Mouse (Mus musculus) stomach, embryonic 15.5 days (tissue): Measurements from ENCODE around the gene D330020A13Rik. TPM values are rescaled to one million over a fixed set of nuclear protein-coding genes. Genes with fewer than 3 reads are reported as not detected.
A peak's percentile ranks its signal among the peaks of the same experiment; 100 is the strongest.
"Not testable (repeated sequence)": the region's sequence is repeated elsewhere in the genome, so short reads cannot be mapped to it uniquely, and the experiment has no call there.

Experiments used
- ATAC-seq: fragments of 200-750 bp; cut with Nextera tagmentation; 2 replicates; pipeline ENCODE4 v1.8.0; 2017; ENCODE audit warnings: low read depth, moderate number of reproducible peaks, moderate TSS enrichment; ENCODE audit not compliant: insufficient read depth, low FRiP score
- H3K27ac ChIP-seq: fragments of 300-500 bp; sonication (generic); 2 replicates; pipeline ENCODE4 v1.5.1; 2015; ENCODE audit warnings: mild to moderate bottlenecking, inconsistent platforms
- H3K27me3 ChIP-seq: fragments of 300-500 bp; sonication (generic); replicated peaks from 2 replicates; pipeline ENCODE4 v1.6.1; 2015; ENCODE audit warnings: inconsistent platforms
- H3K36me3 ChIP-seq: fragments of 300-500 bp; sonication (generic); 2 replicates; pipeline ENCODE4 v1.6.1; 2015; ENCODE audit warnings: inconsistent platforms
- H3K4me1 ChIP-seq: fragments of 300-500 bp; sonication (generic); 2 replicates; pipeline ENCODE4 v1.6.1; 2015; ENCODE audit warnings: inconsistent platforms
- H3K4me2 ChIP-seq: fragments of 300-500 bp; sonication (generic); 2 replicates; pipeline ENCODE4 v1.6.1; 2015; ENCODE audit warnings: mild to moderate bottlenecking, inconsistent platforms
- H3K4me3 ChIP-seq: fragments of 300-500 bp; sonication (generic); replicated peaks from 2 replicates; pipeline ENCODE4 v1.5.1; 2015; ENCODE audit warnings: inconsistent platforms
- H3K9ac ChIP-seq: fragments of 300-500 bp; sonication (generic); 2 replicates; pipeline ENCODE4 v1.6.1; 2015; ENCODE audit warnings: inconsistent platforms
- H3K9me3 ChIP-seq: fragments of 300-500 bp; sonication (generic); 2 replicates; pipeline ENCODE4 v1.6.1; 2016; ENCODE audit warnings: inconsistent platforms
- WGBS: fragments of 180-500 bp; shearing (Covaris S2); methylation state at CpG from one replicate; pipeline ENCODE4 v1.1.7; 2015; 5-methylcytosine and 5-hydroxymethylcytosine counted together
- polyA plus RNA-seq: library from polyadenylated mRNA; unstranded; fragments of >200 nt; fragmentation: Nextera tagmentation; extraction: Ambion mirVana; gene quantifications from 2 replicates; pipeline ENCODE4 v1.2.1, GENCODE M21; 2015

D330020A13Rik gene
- polyA plus RNA-seq, 1 experiment from 2014 or later, result 0.21 TPM

GRCm38 (mm10) chr6:120263608-120264007 lies 30.6 kb upstream of the D330020A13Rik start:
- H3K27me3 ChIP-seq, result no peaks in the 10 kb centered on the region
- 69% methylated on average over 7 of the region's 7 CpGs for WGBS
- H3K27ac ChIP-seq, result no peak overlapping the region
- H3K4me1 ChIP-seq, result no peaks in the 10 kb centered on the region; the same call in 1 of the 2 replicates
- H3K9me3 ChIP-seq, result no peaks in the 10 kb centered on the region
- H3K9ac ChIP-seq, result no peak overlapping the region
- H3K36me3 ChIP-seq, result no peaks in the 10 kb centered on the region
- H3K4me2 ChIP-seq, result no peak overlapping the region
- no peak for ATAC-seq
- no peak overlapping the region for H3K4me3 ChIP-seq

GRCm38 (mm10) chr6:120264151-120264550 lies 30.0 kb upstream of the D330020A13Rik start:
- no peak overlapping the region for H3K9ac ChIP-seq
- ATAC-seq, result no peak

GRCm38 (mm10) chr6:120274181-120274580 lies 20.0 kb upstream of the D330020A13Rik start:
- ATAC-seq, result no peak
- Histone ChIP-seq H3K27ac (no peak overlapping the region), H3K4me3 (no peak overlapping the region), H3K9me3 (no peaks in the 10 kb centered on the region), H3K27me3 (no peaks in the 10 kb centered on the region), H3K4me2 (no peak overlapping the region), H3K9ac (no peak overlapping the region), H3K36me3 (no peaks in the 10 kb centered on the region), H3K4me1 (no peaks in the 10 kb centered on the region)
- 72% methylated on average over 8 of the region's 8 CpGs for WGBS

More at GRCm38 (mm10) chr6:120264151-120264550, 30.0 kb upstream of the D330020A13Rik start:
- no peak overlapping the region for H3K27ac ChIP-seq
- H3K4me1 ChIP-seq, result no peaks in the 10 kb centered on the region; the same call in 1 of the 2 replicates
- H3K36me3 ChIP-seq, result no peaks in the 10 kb centered on the region
- 31% methylated on average over 6 of the region's 6 CpGs for WGBS
- H3K9me3 ChIP-seq, result no peaks in the 10 kb centered on the region
- H3K4me2 ChIP-seq, result no peak overlapping the region
- H3K4me3 ChIP-seq, result no peak overlapping the region
- no peaks in the 10 kb centered on the region for H3K27me3 ChIP-seq

- Histone ChIP-seq H3K36me3 (no peaks in the 10 kb centered on the region), H3K4me3 (no peak overlapping the region), H3K27ac (no peak overlapping the region), H3K4me2 (no peak overlapping the region), H3K4me1 (no peaks in the 10 kb centered on the region), H3K9me3 (no peaks in the 10 kb centered on the region), H3K27me3 (no peaks in the 10 kb centered on the region), H3K9ac (no peak overlapping the region)
- WGBS, result 45% methylated on average over 4 of the region's 4 CpGs
- no peak for ATAC-seq
Observed at GRCm38 (mm10) chr6:120274887-120275286, 19.3 kb upstream of the D330020A13Rik start.

GRCm38 (mm10) chr6:120275301-120275700 lies 18.9 kb upstream of the D330020A13Rik start:
- Histone ChIP-seq H3K4me1 (no peaks in the 10 kb centered on the region), H3K27me3 (no peaks in the 10 kb centered on the region), H3K4me2 (no peak overlapping the region), H3K27ac (no peak overlapping the region), H3K4me3 (no peak overlapping the region), H3K9me3 (no peaks in the 10 kb centered on the region), H3K36me3 (no peaks in the 10 kb centered on the region), H3K9ac (no peak overlapping the region)
- 52% methylated on average over 6 of the region's 6 CpGs for WGBS
- no peak for ATAC-seq

- Histone ChIP-seq H3K4me3 (no peak overlapping the region), H3K4me2 (no peak overlapping the region), H3K9ac (no peak overlapping the region), H3K9me3 (no peaks in the 10 kb centered on the region), H3K36me3 (no peaks in the 10 kb centered on the region), H3K4me1 (no peaks in the 10 kb centered on the region), H3K27me3 (no peaks in the 10 kb centered on the region), H3K27ac (no peak overlapping the region)
- 64% methylated on average over 7 of the region's 7 CpGs for WGBS
- ATAC-seq, result no peak
Observed at GRCm38 (mm10) chr6:120276874-120277449, 17.2 kb upstream of the D330020A13Rik start.

GRCm38 (mm10) chr6:120287279-120287678 lies 6.9 kb upstream of the D330020A13Rik start:
- Histone ChIP-seq H3K4me3 (no peak overlapping the region), H3K27me3 (no peaks in the 10 kb centered on the region), H3K27ac (no peak overlapping the region), H3K4me2 (no peak overlapping the region), H3K9me3 (no peaks in the 10 kb centered on the region), H3K4me1 (no peaks in the 10 kb centered on the region), H3K9ac (no peak overlapping the region), H3K36me3 (no peaks in the 10 kb centered on the region)
- ATAC-seq, result no peak
- 86% methylated on average over 9 of the region's 9 CpGs for WGBS

- 38% methylated on average over 7 of the region's 7 CpGs for WGBS
- no peaks in the 10 kb centered on the region for H3K4me1 ChIP-seq
- H3K27me3 ChIP-seq, result 0 out of 2 replicates have a peak, but pooled peaks cover 5% of the 10 kb centered on the region
- H3K9me3 ChIP-seq, result no peaks in the 10 kb centered on the region
- no peak overlapping the region for H3K9ac ChIP-seq
- H3K27ac ChIP-seq, result no peak overlapping the region
- no peak overlapping the region for H3K4me2 ChIP-seq
- ATAC-seq, result no peak
- no peak overlapping the region for H3K4me3 ChIP-seq
- no peaks in the 10 kb centered on the region for H3K36me3 ChIP-seq
Observed at GRCm38 (mm10) chr6:120288541-120288940, 5.6 kb upstream of the D330020A13Rik start.

GRCm38 (mm10) chr6:120289430-120289829 lies 4.7 kb upstream of the D330020A13Rik start:
- Histone ChIP-seq H3K9me3 (no peaks in the 10 kb centered on the region), H3K4me3 (no peak overlapping the region), H3K4me2 (no peak overlapping the region), H3K4me1 (no peaks in the 10 kb centered on the region), H3K36me3 (no peaks in the 10 kb centered on the region), H3K9ac (no peak overlapping the region), H3K27me3 (0 out of 2 replicates have a peak, but pooled peaks cover 5% of the 10 kb centered on the region), H3K27ac (no peak overlapping the region)
- 77% methylated on average over 4 of the region's 4 CpGs for WGBS
- ATAC-seq, result no peak

GRCm38 (mm10) chr6:120291396-120292009 lies 2.7 kb upstream of the D330020A13Rik start:
- Histone ChIP-seq H3K4me1 (peaks cover 3% of the 10 kb centered on the region; the same call in 1 of the 2 replicates), H3K27ac (no peak overlapping the region), H3K9ac (no peak overlapping the region), H3K9me3 (no peaks in the 10 kb centered on the region), H3K27me3 (0 out of 2 replicates have a peak, but pooled peaks cover 5% of the 10 kb centered on the region), H3K36me3 (no peaks in the 10 kb centered on the region), H3K4me3 (no peak overlapping the region), H3K4me2 (no peak overlapping the region)
- 79% methylated on average over 7 of the region's 7 CpGs for WGBS
- no peak for ATAC-seq

- peak overlapping the region; percentile 99 for H3K4me2 ChIP-seq
Observed at GRCm38 (mm10) chr6:120294785-120295133, 595 bp downstream of the D330020A13Rik start.

GRCm38 (mm10) chr6:120296589-120296988 lies 2.4 kb downstream of the D330020A13Rik start:
- H3K4me1 ChIP-seq, H3K27me3 ChIP-seq, ATAC-seq, H3K9me3 ChIP-seq, H3K9ac ChIP-seq, H3K4me2 ChIP-seq, H3K4me3 ChIP-seq, H3K36me3 ChIP-seq, H3K27ac ChIP-seq: not testable (repeated sequence)
- 95% methylated on average over 2 of the region's 2 CpGs for WGBS

More at GRCm38 (mm10) chr6:120294785-120295133, 595 bp downstream of the D330020A13Rik start:
- H3K4me3 ChIP-seq, result peak overlapping the region; percentile 66
- H3K36me3 ChIP-seq, result no peaks in the 10 kb centered on the region
- 0 out of 2 replicates have a peak, but pooled peaks cover 5% of the 10 kb centered on the region for H3K27me3 ChIP-seq
- peaks cover 3% of the 10 kb centered on the region; the same call in 1 of the 2 replicates for H3K4me1 ChIP-seq
- H3K9ac ChIP-seq, result peak overlapping the region; percentile 39; the same call in 1 of the 2 replicates
- no peaks in the 10 kb centered on the region for H3K9me3 ChIP-seq
- under 1% methylated on average over 16 of the region's 16 CpGs for WGBS
- H3K27ac ChIP-seq, result no peak overlapping the region; the same call in 1 of the 2 replicates
- ATAC-seq, result peak; percentile 86
